Mouse (Mus musculus) spleen, adult 2 months (tissue): ENCODE results near the gene Abhd5. TPM values are rescaled to one million over a fixed set of nuclear protein-coding genes. Genes with fewer than 3 reads are reported as not detected.

Source experiments
- DNase-seq, 2 experiments: peaks; one replicate each; pipeline versions ENCODE4 v3.0.0 to v3.0.0-alpha.2; 2012 to 2021; ENCODE audit warnings: low spot score in 2 of 2, low read depth in 1 of 2
- H3K27ac ChIP-seq: fragments of 200-500 bp; 2 replicates; pipeline ENCODE4 v1.5.1; 2012; ENCODE audit warnings: low read length, inconsistent platforms; ENCODE audit not compliant: insufficient read depth
- H3K27me3 ChIP-seq: fragments of 200-500 bp; 2 replicates; pipeline ENCODE4 v1.6.1; 2012; ENCODE audit warnings: mild to moderate bottlenecking, moderate library complexity, low read length, inconsistent platforms; ENCODE audit not compliant: control insufficient read depth, insufficient read depth
- H3K36me3 ChIP-seq: fragments of 200-500 bp; 2 replicates; pipeline ENCODE4 v1.6.1; 2012; ENCODE audit warnings: mild to moderate bottlenecking, low read length, inconsistent platforms; ENCODE audit not compliant: control insufficient read depth, insufficient read depth
- H3K4me1 ChIP-seq: fragments of 200-500 bp; 2 replicates; pipeline ENCODE4 v1.6.1; 2011; ENCODE audit warnings: inconsistent platforms; ENCODE audit not compliant: control insufficient read depth, insufficient read depth, insufficient read length
- H3K4me3 ChIP-seq: fragments of 200-500 bp; 2 replicates; pipeline ENCODE4 v1.5.1; 2011; ENCODE audit warnings: mild to moderate bottlenecking, inconsistent platforms; ENCODE audit not compliant: insufficient read depth, insufficient read length; ENCODE audit errors: extremely low read depth
- CTCF ChIP-seq: fragments of 200-500 bp; IDR thresholded peaks from 2 replicates; pipeline ENCODE4 v1.5.1; 2011; ENCODE audit warnings: mild to moderate bottlenecking, inconsistent platforms; ENCODE audit not compliant: insufficient read depth, insufficient read length, insufficient replicate concordance; ENCODE audit errors: extremely low read depth
- POLR2A ChIP-seq: fragments of 200-500 bp; IDR thresholded peaks from 2 replicates; pipeline ENCODE4 v1.6.1; 2011; ENCODE audit warnings: low read depth, low read length, inconsistent platforms
- WGBS: fragments of 180-500 bp; shearing (Covaris S2); methylation state at CpG from one replicate; pipeline ENCODE4 v1.1.7; 2018; 5-methylcytosine and 5-hydroxymethylcytosine counted together
- polyA plus RNA-seq: library from polyadenylated mRNA; depleted of rRNA; stranded (reverse); fragments of >200 nt; gene quantifications from 2 replicates; pipeline ENCODE4 v1.2.3, GENCODE M21; 2012; rRNA removed

Abhd5 gene
- polyA plus RNA-seq, 1 experiment: 5.6 TPM

- H3K4me1 ChIP-seq: no peaks in the 10 kb centered on the region
- H3K4me3 ChIP-seq: no peak overlapping the region
- no peak overlapping the region for H3K27ac ChIP-seq
- WGBS: 78% methylated on average over 12 of the region's 12 CpGs
- no peaks in the 10 kb centered on the region for H3K36me3 ChIP-seq
- DNase-seq: no peak
- no peak for TF ChIP-seq POLR2A
- no peak for TF ChIP-seq CTCF
- H3K27me3 ChIP-seq: no peaks in the 10 kb centered on the region
These were observed 77.7 kb downstream of the Abhd5 start for GRCm38 (mm10) chr9:122429058-122429649.

GRCm38 (mm10) chr9:122429685-122430084, 78.3 kb downstream of the Abhd5 start:
- no peak for TF ChIP-seq POLR2A
- TF ChIP-seq CTCF: no peak
- Histone ChIP-seq H3K36me3 (no peaks in the 10 kb centered on the region), H3K4me3 (no peak overlapping the region), H3K27me3 (no peaks in the 10 kb centered on the region), H3K27ac (no peak overlapping the region), H3K4me1 (no peaks in the 10 kb centered on the region)
- WGBS: 73% methylated on average over 1 of the region's 1 CpGs
- DNase-seq: no peak

Other genes starting within 250 kb of the Abhd5 start
- 36.2 and 41.9 TPM in 2 replicates for gene Snrk, start 234.3 kb upstream of the Abhd5 start, polyA plus RNA-seq
- gene Ano10, start 57.2 kb upstream of the Abhd5 start, polyA plus RNA-seq: 20.7 and 20.8 TPM in 2 replicates